Mouse (Mus musculus): Measurements from ENCODE around the gene Fbxw8. TPM values are rescaled to one million over a fixed set of nuclear protein-coding genes. Genes with fewer than 3 reads are reported as not detected.

Fbxw8 gene
- polyA plus RNA-seq, 1 experiment from 2014 or later: 41.4 TPM

GRCm38 (mm10) chr5:118033328-118033727, 121.9 kb downstream of the Fbxw8 start:
- Histone ChIP-seq H3K27me3 (peaks cover 43% of the 10 kb centered on the region), H3K36me3 (no peaks in the 10 kb centered on the region), H3K9ac (replicated peaks) (no peak overlapping the region), H3K4me3 (no peak overlapping the region), H3K27ac (replicated peaks) (no peak overlapping the region), H3K4me1 (peaks cover 36% of the 10 kb centered on the region), H3K9me3 (peaks cover 3% of the 10 kb centered on the region; the same call in 1 of the 2 replicates), H3K4me2 (replicated peaks) (no peak overlapping the region)
- ATAC-seq (ENCODE audit: low FRiP score, low read depth): no peak
- 66% methylated on average over 4 of the region's 4 CpGs for WGBS

GRCm38 (mm10) chr5:118031508-118031907, 123.8 kb downstream of the Fbxw8 start:
- Histone ChIP-seq H3K4me3 (no peak overlapping the region), H3K9me3 (peaks cover 3% of the 10 kb centered on the region; the same call in 1 of the 2 replicates), H3K4me2 (replicated peaks) (no peak overlapping the region), H3K27ac (replicated peaks) (no peak overlapping the region), H3K4me1 (peaks cover 43% of the 10 kb centered on the region), H3K9ac (replicated peaks) (no peak overlapping the region), H3K27me3 (peaks cover 57% of the 10 kb centered on the region), H3K36me3 (no peaks in the 10 kb centered on the region)
- 44% methylated on average over 4 of the region's 4 CpGs for WGBS
- ATAC-seq (ENCODE audit: low FRiP score, low read depth): no peak

- Histone ChIP-seq H3K27ac (replicated peaks) (no peak overlapping the region), H3K4me2 (replicated peaks) (no peak overlapping the region), H3K36me3 (no peaks in the 10 kb centered on the region), H3K9ac (replicated peaks) (no peak overlapping the region), H3K27me3 (peaks cover 59% of the 10 kb centered on the region), H3K9me3 (peaks cover 3% of the 10 kb centered on the region; the same call in 1 of the 2 replicates), H3K4me3 (no peak overlapping the region), H3K4me1 (peaks cover 47% of the 10 kb centered on the region)
- no peak for ATAC-seq (ENCODE audit: low FRiP score, low read depth)
- 55% methylated on average over 5 of the region's 5 CpGs for WGBS
Measured at GRCm38 (mm10) chr5:118031059-118031458, 124.2 kb downstream of the Fbxw8 start.

- peaks cover 3% of the 10 kb centered on the region; the same call in 1 of the 2 replicates for H3K9me3 ChIP-seq
- no peak overlapping the region for H3K4me3 ChIP-seq
- H3K27ac ChIP-seq (replicated peaks): no peak overlapping the region
- H3K4me1 ChIP-seq: peaks cover 52% of the 10 kb centered on the region
- no peak overlapping the region for H3K9ac ChIP-seq (replicated peaks)
- ATAC-seq (ENCODE audit: low FRiP score, low read depth): no peak
- peaks cover 67% of the 10 kb centered on the region for H3K27me3 ChIP-seq
- no peak overlapping the region for H3K4me2 ChIP-seq (replicated peaks)
- no peaks in the 10 kb centered on the region for H3K36me3 ChIP-seq
- 92% methylated on average over 9 of the region's 9 CpGs for WGBS
Measured at GRCm38 (mm10) chr5:118030022-118030675, 125.1 kb downstream of the Fbxw8 start.

GRCm38 (mm10) chr5:118029420-118029819, 125.8 kb downstream of the Fbxw8 start:
- no peaks in the 10 kb centered on the region for H3K36me3 ChIP-seq
- H3K9ac ChIP-seq (replicated peaks): no peak overlapping the region
- peak overlapping the region; percentile 87 for H3K4me2 ChIP-seq (replicated peaks)
- H3K9me3 ChIP-seq: no peaks in the 10 kb centered on the region
- H3K4me1 ChIP-seq: peaks cover 52% of the 10 kb centered on the region
- H3K4me3 ChIP-seq: peak overlapping the region; percentile 58
- no peak for ATAC-seq (ENCODE audit: low FRiP score, low read depth)
- H3K27me3 ChIP-seq: peaks cover 68% of the 10 kb centered on the region
- H3K27ac ChIP-seq (replicated peaks): no peak overlapping the region
- 2% methylated on average over 10 of the region's 10 CpGs for WGBS

GRCm38 (mm10) chr5:118029035-118029408, 126.2 kb downstream of the Fbxw8 start:
- ATAC-seq (ENCODE audit: low FRiP score, low read depth): peak; percentile 48; the same call in 1 of the 2 replicates
- no peaks in the 10 kb centered on the region for H3K9me3 ChIP-seq
- 6% methylated on average over 12 of the region's 12 CpGs for WGBS
- peaks cover 52% of the 10 kb centered on the region for H3K4me1 ChIP-seq
- no peak overlapping the region for H3K27ac ChIP-seq (replicated peaks)
- H3K4me2 ChIP-seq (replicated peaks): peak overlapping the region; percentile 87
- peaks cover 71% of the 10 kb centered on the region for H3K27me3 ChIP-seq
- H3K9ac ChIP-seq (replicated peaks): no peak overlapping the region
- H3K36me3 ChIP-seq: no peaks in the 10 kb centered on the region
- peak overlapping the region; percentile 58 for H3K4me3 ChIP-seq

GRCm38 (mm10) chr5:118028191-118029034, 126.9 kb downstream of the Fbxw8 start:
- Histone ChIP-seq H3K27me3 (peaks cover 71% of the 10 kb centered on the region), H3K9ac (replicated peaks) (peak overlapping the region; percentile 49), H3K27ac (replicated peaks) (no peak overlapping the region), H3K4me2 (replicated peaks) (peak overlapping the region; percentile 87), H3K36me3 (no peaks in the 10 kb centered on the region), H3K4me3 (peak overlapping the region; percentile 58), H3K4me1 (peaks cover 51% of the 10 kb centered on the region), H3K9me3 (no peaks in the 10 kb centered on the region)
- ATAC-seq (ENCODE audit: low FRiP score, low read depth): no peak
- WGBS: 3% methylated on average over 66 of the region's 79 CpGs

- no peaks in the 10 kb centered on the region for H3K9me3 ChIP-seq
- no peaks in the 10 kb centered on the region for H3K36me3 ChIP-seq
- peaks cover 49% of the 10 kb centered on the region for H3K4me1 ChIP-seq
- no peak within 1 kb of the TSS for H3K27ac ChIP-seq (replicated peaks)
- peak within 1 kb of the TSS; percentile 58 for H3K4me3 ChIP-seq
- H3K9ac ChIP-seq (replicated peaks): peak within 1 kb of the TSS; percentile 49
- peaks cover 71% of the 10 kb centered on the region for H3K27me3 ChIP-seq
- no peak for ATAC-seq (ENCODE audit: low FRiP score, low read depth)
- WGBS: under 1% methylated on average over 54 of the region's 63 CpGs
- H3K4me2 ChIP-seq (replicated peaks): peak within 1 kb of the TSS; percentile 87
Measured at GRCm38 (mm10) chr5:118027698-118028190, 127.5 kb downstream of the Fbxw8 start, which contains the start of gene Tesc. TSS of gene Tesc (plus strand) at chr5:118027743.

GRCm38 (mm10) chr5:118027101-118027697, 128.1 kb downstream of the Fbxw8 start:
- peaks cover 49% of the 10 kb centered on the region for H3K4me1 ChIP-seq
- peak overlapping the region; percentile 58 for H3K4me3 ChIP-seq
- H3K27me3 ChIP-seq: peaks cover 71% of the 10 kb centered on the region
- no peak overlapping the region for H3K27ac ChIP-seq (replicated peaks)
- no peak; the same call in 1 of the 2 replicates for ATAC-seq (ENCODE audit: low FRiP score, low read depth)
- peak overlapping the region; percentile 49 for H3K9ac ChIP-seq (replicated peaks)
- WGBS: under 1% methylated on average over 39 of the region's 39 CpGs
- H3K9me3 ChIP-seq: no peaks in the 10 kb centered on the region
- peak overlapping the region; percentile 87 for H3K4me2 ChIP-seq (replicated peaks)
- no peaks in the 10 kb centered on the region for H3K36me3 ChIP-seq

GRCm38 (mm10) chr5:118026343-118026742, 128.9 kb downstream of the Fbxw8 start:
- Histone ChIP-seq H3K27me3 (peaks cover 66% of the 10 kb centered on the region), H3K27ac (replicated peaks) (no peak overlapping the region), H3K4me2 (replicated peaks) (peak overlapping the region; percentile 87), H3K4me1 (peaks cover 47% of the 10 kb centered on the region), H3K9ac (replicated peaks) (no peak overlapping the region), H3K9me3 (no peaks in the 10 kb centered on the region), H3K36me3 (no peaks in the 10 kb centered on the region), H3K4me3 (no peak overlapping the region)
- ATAC-seq (ENCODE audit: low FRiP score, low read depth): no peak
- WGBS: 4% methylated on average over 13 of the region's 13 CpGs

- peaks cover 61% of the 10 kb centered on the region for H3K27me3 ChIP-seq
- H3K4me1 ChIP-seq: peaks cover 43% of the 10 kb centered on the region
- WGBS: 3% methylated on average over 12 of the region's 12 CpGs
- H3K4me3 ChIP-seq: no peak overlapping the region
- no peaks in the 10 kb centered on the region for H3K9me3 ChIP-seq
- no peak overlapping the region; the same call in 1 of the 2 replicates for H3K4me2 ChIP-seq (replicated peaks)
- H3K36me3 ChIP-seq: no peaks in the 10 kb centered on the region
- H3K27ac ChIP-seq (replicated peaks): no peak overlapping the region
- no peak for ATAC-seq (ENCODE audit: low FRiP score, low read depth)
- no peak overlapping the region for H3K9ac ChIP-seq (replicated peaks)
Measured at GRCm38 (mm10) chr5:118025880-118026279, 129.4 kb downstream of the Fbxw8 start.
